Mouse (Mus musculus): Measurements from ENCODE around the gene Zfp92.
A peak's percentile ranks its signal among the peaks of the same experiment; 100 is the strongest.
"Not testable (repeated sequence)": the region's sequence is repeated elsewhere in the genome, so short reads cannot be mapped to it uniquely, and the experiment has no call there.

Zfp92 gene

GRCm38 (mm10) chrX:73410880-73411517 is at the start of gene Zfp92:
TSS of gene Zfp92 (plus strand) at chrX:73411096.
- DNase-seq (ENCODE audit: low spot score in 2 of 2) = no peak

GRCm38 (mm10) chrX:73363291-73363690 is 47.6 kb upstream of the Zfp92 start:
- no peak for DNase-seq (ENCODE audit: low spot score in 2 of 2)

GRCm38 (mm10) chrX:73384419-73384818 is 26.5 kb upstream of the Zfp92 start:
- no peak for DNase-seq (ENCODE audit: low spot score in 2 of 2)

- DNase-seq (ENCODE audit: low spot score in 2 of 2) = no peak
These were observed 26.0 kb upstream of the Zfp92 start for GRCm38 (mm10) chrX:73384924-73385323.

GRCm38 (mm10) chrX:73391481-73391880 is 19.4 kb upstream of the Zfp92 start:
- no peak for DNase-seq (ENCODE audit: low spot score in 2 of 2)

- DNase-seq (ENCODE audit: low spot score in 2 of 2) = no peak
These were observed 14.4 kb upstream of the Zfp92 start for GRCm38 (mm10) chrX:73396446-73396845.

- DNase-seq (ENCODE audit: low spot score in 2 of 2) = not testable (repeated sequence)
These were observed 12.3 kb upstream of the Zfp92 start, which contains the start of gene Gm18336 for GRCm38 (mm10) chrX:73398636-73399035. TSS of gene Gm18336 (minus strand) at chrX:73398736.

- DNase-seq (ENCODE audit: low spot score in 2 of 2) = no peak
These were observed 9.9 kb upstream of the Zfp92 start for GRCm38 (mm10) chrX:73400951-73401350.

- no peak for DNase-seq (ENCODE audit: low spot score in 2 of 2)
These were observed 9.3 kb upstream of the Zfp92 start for GRCm38 (mm10) chrX:73401616-73402015.

- DNase-seq (ENCODE audit: low spot score in 2 of 2) = no peak
These were observed 1.9 kb downstream of the Zfp92 start for GRCm38 (mm10) chrX:73412767-73413166.

- no peak for DNase-seq (ENCODE audit: low spot score in 2 of 2)
These were observed 19.1 kb downstream of the Zfp92 start for GRCm38 (mm10) chrX:73430036-73430435.

- peak; percentile 9 to 28 for DNase-seq (ENCODE audit: low spot score in 2 of 2)
These were observed 22.0 kb downstream of the Zfp92 start for GRCm38 (mm10) chrX:73432850-73433249.

GRCm38 (mm10) chrX:73435252-73435651 is 24.4 kb downstream of the Zfp92 start, which contains the start of gene Trex2:
TSS of gene Trex2 (minus strand) at chrX:73435344.
- peak in 1 of 2 experiments; percentile 27 for DNase-seq (ENCODE audit: low spot score in 2 of 2)

GRCm38 (mm10) chrX:73441428-73441827 is 30.5 kb downstream of the Zfp92 start:
- no peak for DNase-seq (ENCODE audit: low spot score in 2 of 2)

GRCm38 (mm10) chrX:73451949-73452348 is 41.1 kb downstream of the Zfp92 start:
- no peak for DNase-seq (ENCODE audit: low spot score in 2 of 2)

- peak; percentile 67 to 90 for DNase-seq (ENCODE audit: low spot score in 2 of 2)
These were observed 48.0 kb downstream of the Zfp92 start, which contains the start of gene Haus7 for GRCm38 (mm10) chrX:73458877-73459392. TSS of gene Haus7 (minus strand) at chrX:73459044.

- no peak for DNase-seq (ENCODE audit: low spot score in 2 of 2)
These were observed 49.9 kb downstream of the Zfp92 start for GRCm38 (mm10) chrX:73460792-73461191.

- DNase-seq (ENCODE audit: low spot score in 2 of 2) = peak in 1 of 2 experiments; percentile 34
These were observed 54.7 kb downstream of the Zfp92 start for GRCm38 (mm10) chrX:73465483-73466186.

- DNase-seq (ENCODE audit: low spot score in 2 of 2) = no peak
These were observed 56.7 kb downstream of the Zfp92 start for GRCm38 (mm10) chrX:73467446-73468241.

- DNase-seq (ENCODE audit: low spot score in 2 of 2) = no peak
These were observed 57.4 kb downstream of the Zfp92 start for GRCm38 (mm10) chrX:73468330-73468729.

GRCm38 (mm10) chrX:73468752-73469151 is 57.9 kb downstream of the Zfp92 start:
- no peak for DNase-seq (ENCODE audit: low spot score in 2 of 2)

GRCm38 (mm10) chrX:73471764-73472163 is 60.9 kb downstream of the Zfp92 start:
- no peak for DNase-seq (ENCODE audit: low spot score in 2 of 2)
